Mouse (Mus musculus) heart, adult 2 months (tissue): Measurements from ENCODE around the gene Sdk2.

Experiments
- CTCF ChIP-seq: fragments of 200-600 bp; IDR thresholded peaks from 2 replicates; pipeline ENCODE4 v1.8.1; 2022; ENCODE audit warnings: antibody characterized with exemption, mild to moderate bottlenecking, moderate library complexity
- EP300 ChIP-seq: fragments of 200-500 bp; IDR thresholded peaks from 2 replicates; pipeline ENCODE4 v1.6.1; 2011; ENCODE audit warnings: low read depth, low read length, control low read depth; ENCODE audit not compliant: insufficient read depth

- no peak for TF ChIP-seq CTCF
- no peak for TF ChIP-seq EP300
Observed at GRCm38 (mm10) chr11:113786395-113786794, 280.5 kb downstream of the Sdk2 start.
